Mouse (Mus musculus) heart, adult 9 months (tissue): ENCODE data around the gene Ate1.
"Not testable (repeated sequence)": the region's sequence is repeated elsewhere in the genome, so short reads cannot be mapped to it uniquely, and the experiment has no call there.

Source experiments
- DNase-seq, 2 experiments: peaks; one replicate each; pipeline ENCODE4 v3.0.0; 2022; ENCODE audit warnings: low spot score in 2 of 2

Gene Ate1

DNA sequence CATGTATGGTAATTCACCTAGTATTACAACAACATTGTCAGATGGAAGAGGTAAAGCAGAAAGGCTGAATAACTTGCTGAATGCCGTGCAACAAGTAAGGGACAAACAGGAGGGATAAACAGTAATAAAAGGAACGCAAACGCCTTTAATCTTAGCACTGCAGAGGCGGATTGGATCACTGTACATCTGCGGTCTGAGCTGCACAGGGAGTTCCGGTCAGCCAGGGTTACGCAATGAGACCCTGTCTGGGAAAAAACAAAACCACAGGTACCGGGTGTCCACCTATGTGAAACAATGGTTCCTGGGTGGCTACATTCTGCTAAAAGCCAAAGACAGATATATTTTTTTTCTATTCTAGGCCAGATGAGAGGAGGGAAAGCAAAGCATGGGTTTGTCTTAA, 3.3 kb upstream of the Ate1 start:
- DNase-seq: no peak

DNA sequence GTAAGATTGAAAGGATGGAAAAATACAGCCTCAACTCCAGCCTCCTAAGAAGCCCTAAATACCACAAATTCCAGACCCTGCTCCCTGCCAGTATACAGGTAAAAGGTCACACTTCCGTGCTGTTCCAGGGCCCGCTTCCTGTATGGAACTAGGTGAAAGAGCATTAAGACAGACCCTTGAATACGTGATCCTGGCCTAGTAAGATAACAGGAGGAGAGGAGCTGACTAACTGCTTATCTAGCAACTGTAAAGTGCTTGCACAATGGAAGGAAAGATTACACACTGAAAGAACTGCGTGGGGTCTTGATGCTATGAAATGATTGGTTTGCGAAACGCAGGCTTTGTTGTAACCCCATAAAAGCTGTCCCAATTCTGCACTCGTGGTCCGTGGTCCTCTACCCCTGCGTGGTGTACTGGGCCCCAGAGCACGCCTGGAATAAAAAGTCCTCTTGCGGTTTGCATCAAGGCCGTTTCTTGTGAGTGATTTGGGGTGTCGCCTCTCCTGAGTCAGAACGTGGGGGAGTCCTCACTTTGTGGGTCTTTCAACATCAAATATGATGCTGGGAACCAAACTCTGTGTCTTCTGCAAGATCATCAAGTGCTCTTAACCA, 748 bp upstream of the Ate1 start:
- no peak for DNase-seq

DNA sequence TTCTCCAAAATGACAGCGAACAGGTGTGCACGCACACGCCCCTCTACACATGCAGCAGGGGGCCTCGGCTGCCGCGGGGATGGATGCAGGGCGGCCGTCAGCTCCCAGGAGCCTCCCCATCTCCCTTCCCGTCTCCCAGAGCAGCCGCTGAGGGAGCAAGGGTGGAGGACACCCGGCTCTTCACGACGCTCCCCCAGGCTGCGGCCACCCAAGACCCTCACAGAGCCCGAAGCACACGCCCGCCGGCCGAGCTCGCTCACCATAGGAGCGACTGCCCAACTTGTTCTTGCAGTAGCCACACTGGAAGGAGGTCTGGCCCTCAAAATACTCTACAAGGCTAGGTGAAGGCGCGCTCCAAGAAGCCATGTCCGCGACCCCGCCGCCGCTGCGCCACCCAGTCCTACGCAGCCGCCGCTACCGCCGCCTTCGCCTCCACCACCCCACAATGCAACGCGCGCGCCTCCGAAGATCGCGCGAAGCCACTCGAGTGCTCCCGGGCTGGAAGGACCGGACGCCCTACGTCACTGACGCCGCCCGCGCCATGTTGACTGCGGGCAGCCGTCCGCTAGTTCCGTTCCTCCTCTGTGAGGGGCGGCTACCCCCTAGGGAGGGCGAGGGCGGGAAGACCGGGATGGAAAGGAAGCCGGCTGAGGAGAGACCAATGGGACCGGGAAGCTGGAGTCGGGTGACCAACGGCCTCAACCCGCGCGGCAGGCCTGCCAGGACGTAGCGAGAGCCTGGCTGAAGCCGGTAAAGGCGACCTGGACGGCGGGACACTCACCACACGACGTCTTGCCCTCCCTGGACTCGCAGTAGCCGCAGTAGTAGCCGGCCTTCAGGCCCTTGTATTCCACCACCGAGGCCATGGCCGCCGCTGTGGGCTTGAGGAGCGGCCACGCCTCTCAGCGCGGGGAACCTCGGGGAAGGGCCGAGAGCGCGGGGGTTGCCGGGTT, 797 bp downstream of the Ate1 start:
- peak; percentile 96 to 97 for DNase-seq

DNA sequence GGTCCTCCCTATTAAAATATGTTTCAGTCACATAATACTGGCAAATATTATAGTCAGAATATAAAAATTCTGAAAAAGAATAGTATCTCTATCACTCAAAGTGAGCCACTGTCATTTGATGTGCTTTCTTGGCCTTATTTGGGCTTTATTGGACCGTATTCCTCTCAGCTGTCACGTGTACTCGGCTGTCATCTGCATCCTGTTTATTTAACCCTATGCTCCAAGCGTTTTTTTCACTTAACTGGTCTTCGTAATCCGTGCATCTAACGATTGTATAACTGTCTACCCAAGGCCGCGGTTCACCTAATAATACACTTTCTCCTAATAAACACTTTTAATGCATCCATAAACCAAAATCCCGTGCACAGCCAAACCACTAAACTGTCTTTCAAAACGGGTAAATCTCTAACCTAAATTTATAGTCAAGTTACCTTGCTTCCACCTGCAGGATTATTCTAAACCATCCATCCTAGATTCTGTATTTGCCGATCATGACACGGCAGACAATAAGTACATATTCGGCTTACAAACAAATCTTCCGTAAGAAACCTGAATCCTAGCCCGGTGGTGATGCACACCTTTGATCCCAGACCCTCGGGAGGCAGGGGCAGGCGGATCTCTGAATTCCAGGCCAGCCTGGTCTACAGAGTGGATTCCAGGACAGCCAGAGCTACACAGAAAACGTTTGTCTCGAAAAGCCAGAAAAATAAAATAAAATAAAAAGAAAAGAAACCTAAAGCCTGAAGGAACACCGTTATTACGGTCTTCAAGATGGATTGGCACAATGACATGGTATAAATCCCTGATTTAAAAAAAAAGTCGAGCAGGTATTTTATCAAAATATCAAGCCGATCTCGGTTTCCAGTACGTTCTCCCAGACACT, 1.7 kb downstream of the Ate1 start:
- peak in 1 of 2 experiments; percentile 41 for DNase-seq

DNA sequence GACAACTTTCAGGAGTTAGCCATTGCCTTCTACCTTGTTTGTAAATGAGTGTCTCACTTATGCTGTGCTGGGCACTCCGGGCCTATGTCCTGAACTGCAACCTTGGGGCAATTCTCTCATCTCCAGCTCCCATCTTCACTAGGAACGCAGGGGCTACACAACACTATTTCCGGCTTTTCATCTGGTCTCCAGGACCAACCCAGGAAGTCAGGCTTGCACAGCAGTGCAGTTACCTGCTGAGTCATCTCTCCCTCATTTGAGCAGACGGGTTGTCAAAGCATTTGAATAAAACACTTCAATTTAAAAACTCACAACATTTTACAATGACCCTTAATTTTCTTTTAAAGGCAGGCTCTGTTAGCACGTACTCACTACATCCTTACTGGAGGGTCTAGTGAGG, 9.9 kb downstream of the Ate1 start:
- no peak for DNase-seq

DNA sequence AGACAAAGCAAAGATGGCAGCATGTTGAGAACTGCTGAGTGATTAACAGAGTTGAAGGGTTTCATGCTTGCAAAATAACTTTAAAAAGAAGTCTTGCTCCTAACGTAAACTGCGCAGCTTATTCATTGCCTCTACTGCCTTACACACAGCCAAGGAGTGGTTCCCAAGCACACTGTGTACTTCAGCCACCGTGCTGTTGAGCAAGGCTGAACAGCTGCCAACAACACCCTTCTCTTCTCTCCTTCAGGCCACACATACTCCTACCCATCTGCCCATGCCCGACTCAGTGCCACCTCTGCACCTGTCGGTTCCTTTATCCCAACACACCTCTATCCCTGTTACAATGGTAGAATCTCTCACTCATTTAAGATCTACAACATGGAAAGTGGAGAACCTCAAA, 17.2 kb downstream of the Ate1 start:
- DNase-seq: no peak

DNA sequence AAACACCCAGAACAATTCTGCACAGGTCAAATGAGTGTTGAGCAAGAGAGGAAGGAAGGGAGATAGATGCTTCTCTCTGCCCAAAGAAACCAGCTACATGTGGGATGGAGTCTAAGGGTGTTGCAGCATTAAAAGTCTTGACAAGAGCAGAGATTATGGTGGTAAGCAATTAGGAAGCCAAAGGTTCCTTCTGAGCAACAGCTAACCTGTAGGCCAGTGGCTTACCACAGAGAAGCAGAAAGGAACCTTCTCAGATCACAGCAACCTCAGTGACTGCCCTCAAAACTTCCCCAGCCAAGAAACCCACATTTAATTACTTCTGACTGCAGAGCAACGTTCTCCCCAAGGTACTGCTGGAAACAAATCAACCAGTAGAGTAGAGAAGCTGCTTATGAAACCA, 18.7 kb downstream of the Ate1 start:
- no peak for DNase-seq

DNA sequence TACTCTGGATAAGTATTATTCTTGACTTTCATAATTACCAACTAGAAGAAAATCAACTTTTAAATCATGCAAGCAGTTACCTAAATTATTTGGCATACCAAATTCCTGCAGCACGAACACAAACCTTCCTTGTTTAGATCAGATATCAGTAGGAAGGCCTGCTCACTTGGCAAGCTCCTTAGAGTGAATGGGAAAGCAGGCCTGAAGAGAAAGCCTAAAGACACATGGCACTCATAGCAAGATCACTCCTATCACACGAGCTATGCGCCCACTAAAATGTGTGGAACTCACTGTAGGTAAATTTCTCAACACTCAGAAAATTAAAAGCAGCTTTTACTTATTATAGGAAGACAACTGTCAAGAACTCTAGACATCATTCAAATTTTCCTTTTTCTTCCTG, 26.8 kb downstream of the Ate1 start:
- no peak for DNase-seq

DNA sequence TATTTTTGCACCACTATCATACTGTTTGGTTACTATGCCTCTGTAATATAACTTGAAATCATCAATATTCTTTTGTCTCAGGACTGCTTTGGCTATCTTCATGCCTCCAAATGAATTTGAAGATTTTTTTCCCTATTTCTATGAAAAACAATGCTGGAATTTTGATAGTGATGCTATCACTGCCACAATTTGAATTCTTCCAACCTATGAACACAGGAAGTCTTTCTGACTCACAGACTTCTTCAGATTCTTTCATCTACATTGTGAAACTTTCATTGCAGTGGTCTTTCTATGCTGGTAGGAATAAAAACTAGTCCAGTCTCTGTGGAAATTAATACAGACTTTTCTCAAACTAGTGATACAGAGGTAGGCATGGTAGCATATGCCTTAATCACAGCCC, 28.1 kb downstream of the Ate1 start:
- DNase-seq: no peak

DNA sequence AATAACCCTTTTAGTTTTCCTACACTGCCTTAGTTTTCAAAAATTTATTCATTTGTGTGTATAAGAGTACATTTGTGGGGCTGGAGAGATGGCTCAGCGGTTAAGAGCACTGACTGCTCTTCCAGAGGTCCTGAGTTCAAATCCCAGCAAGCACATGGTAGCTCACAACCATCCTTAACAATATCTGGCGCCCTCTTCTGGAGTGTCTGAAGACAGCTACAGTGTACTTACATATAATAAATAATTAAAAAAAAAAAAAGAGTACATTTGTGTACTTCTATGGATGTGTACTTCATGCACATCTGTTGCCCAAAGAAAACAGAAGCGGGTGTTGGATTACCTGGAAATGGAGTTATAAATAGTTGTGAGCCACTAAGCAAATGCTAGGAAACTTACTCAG, 41.2 kb downstream of the Ate1 start:
- not testable (repeated sequence) for DNase-seq

DNA sequence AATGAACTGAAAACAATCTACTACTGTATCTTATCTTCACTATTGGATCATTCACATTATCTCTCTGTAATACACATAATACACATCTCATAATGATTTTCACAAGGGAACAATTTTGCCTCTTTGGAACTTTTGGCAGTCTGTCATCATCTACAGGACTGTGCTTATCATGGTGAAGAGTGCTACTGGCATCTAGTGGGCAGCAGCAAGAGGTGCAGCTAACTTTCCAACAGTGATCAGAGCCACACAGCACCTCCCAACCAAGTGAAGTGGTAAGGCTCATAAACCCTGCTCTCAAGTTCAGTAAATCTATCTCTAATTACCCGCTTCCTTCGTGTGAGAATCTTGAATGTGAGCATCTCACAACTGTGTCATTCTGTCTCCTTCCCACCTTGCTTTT, 44.2 kb downstream of the Ate1 start:
- DNase-seq: peak; percentile 9 to 33

DNA sequence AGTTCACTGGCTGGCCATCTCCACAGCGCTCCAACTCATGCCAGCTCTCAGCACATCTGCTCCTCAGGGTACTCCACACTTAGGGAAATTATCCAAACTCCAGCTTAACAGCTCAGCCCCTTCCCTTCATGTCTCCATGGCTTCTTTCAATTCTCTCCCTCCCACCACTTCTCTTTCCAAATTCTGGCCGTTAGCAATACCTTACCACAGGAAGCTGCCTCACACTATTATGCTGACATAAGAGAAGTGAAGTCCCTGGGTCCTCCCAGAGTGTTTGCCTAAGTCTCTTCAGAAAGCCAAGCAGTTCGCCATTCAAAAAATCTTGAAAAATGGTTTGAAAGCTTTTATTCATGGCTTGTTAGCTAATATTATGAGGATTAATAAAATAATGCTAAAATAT, 46.3 kb downstream of the Ate1 start:
- DNase-seq: no peak

DNA sequence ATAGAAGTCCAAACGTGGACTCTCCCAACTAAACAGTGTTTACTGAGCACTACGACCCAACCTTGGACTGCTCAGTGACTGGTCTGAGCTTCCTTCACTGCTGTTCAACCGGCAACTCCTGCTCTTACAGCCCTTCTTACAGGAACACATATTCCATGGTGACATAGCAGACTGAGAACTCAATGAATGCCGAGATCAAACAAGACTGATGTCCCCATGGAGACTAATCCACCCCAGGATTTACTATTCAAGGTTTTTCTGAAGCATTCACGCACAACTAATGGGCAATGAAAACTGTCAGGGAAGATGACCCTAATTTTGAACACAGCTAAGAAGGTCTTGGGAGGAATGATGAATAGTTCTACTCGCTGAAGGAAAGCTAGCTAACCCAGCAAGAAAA, 47.5 kb downstream of the Ate1 start:
- DNase-seq: no peak

DNA sequence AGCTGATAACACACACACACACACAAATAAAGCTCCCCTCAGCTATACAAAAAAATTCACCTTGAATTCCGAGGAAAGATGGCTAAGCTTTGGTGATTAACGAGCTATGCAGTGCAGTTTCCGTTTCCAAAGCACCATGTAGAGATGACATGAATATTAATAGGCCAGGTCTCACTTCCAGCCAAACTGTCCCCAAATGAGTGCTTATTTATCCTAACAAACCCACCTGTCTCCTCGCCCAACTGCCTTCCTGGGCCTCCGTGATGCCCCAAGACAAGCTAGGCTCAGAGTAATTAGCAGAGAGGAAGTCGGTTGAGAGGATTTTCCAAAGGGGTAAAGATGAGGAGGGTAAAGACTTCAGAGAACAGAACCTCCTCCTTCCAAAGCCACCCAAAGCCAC, 49.1 kb downstream of the Ate1 start:
- DNase-seq: no peak

DNA sequence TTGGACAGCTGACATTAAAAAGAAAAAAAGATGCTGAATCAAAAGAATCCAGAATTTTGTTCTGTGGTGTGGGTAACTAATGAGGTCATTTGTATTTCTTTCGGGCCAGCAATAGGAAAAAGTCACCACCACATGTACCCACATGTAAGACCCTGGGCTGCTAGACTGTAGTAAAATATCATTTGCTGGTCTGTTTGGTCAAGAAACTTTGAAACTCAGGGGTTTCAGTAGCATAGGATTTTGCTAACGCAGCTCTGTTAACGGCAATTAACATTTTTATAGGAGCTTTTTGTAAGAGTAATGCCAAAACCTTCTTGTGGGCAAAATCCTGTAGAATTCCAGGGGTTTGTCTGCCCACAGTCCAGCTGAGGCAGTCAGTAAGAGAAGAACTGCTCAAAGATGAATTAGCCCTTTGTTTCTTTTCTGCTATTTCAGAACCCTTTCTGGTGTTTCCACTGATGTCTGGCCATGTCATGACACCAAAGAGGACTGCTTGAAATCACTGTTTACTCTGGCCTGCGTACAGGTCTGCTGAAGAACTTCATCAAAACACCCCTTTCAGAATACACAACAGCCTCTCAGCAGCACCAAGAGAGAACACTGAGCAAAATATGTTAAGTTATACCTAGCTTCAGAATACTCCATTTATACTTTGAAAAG, 64.5 kb downstream of the Ate1 start:
- DNase-seq: peak in 1 of 2 experiments; percentile 7

DNA sequence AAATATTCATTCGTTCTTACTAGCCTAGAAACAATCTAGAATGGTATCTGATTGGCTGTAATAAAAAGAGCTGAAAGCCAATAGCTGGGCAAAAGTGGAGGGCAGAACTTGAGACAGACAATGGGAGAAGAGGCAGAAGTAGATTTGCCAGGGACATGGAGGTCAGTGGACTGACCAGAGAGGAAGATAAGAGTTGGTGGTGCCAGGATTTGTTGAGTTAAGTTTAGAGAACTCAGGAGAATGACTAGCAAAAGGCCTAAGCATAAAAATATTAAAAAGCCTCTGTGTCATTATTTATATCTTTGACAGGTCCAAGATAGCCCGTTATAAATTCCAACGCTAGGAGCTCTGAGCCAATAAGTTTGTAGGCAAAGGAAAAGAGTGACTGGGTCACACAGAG, 65.9 kb downstream of the Ate1 start:
- no peak for DNase-seq

DNA sequence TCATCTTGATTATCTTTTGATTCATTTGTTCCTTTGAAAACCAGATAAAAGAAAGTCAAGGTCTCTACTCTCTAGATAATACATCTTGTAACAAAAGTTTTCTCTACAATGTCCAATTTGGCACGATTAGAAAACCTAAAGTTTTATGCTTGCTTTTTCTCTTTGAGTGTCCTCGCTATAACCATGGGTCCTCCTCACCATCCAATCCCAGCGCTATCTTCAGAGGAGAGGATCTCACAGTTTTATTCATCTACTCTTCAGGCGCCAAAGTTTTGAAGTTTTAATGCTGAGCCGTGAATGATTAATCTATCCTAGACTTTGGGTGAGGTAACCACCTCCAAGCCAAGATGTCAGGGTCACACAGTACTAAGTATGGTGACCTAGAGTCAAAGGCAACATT, 84.4 kb downstream of the Ate1 start:
- DNase-seq: no peak

DNA sequence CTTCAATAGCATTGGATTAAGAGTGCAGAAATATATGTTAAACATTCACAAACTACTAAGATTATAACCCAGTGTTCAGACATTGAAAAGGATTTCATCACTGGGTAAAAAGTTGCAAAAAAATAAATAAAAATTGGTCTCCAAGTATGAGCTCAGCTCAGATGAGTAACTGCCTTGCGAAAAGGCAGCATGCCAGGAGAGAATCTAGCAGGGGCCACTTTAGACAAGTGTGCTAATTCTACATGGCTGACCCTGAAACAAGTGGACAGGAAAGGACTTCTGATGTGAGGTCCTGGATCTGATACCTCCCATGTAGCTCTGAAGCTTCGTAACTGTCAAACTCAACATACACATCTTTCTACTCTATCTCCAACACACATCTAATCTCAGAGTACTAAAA, 88.0 kb downstream of the Ate1 start:
- no peak for DNase-seq

DNA sequence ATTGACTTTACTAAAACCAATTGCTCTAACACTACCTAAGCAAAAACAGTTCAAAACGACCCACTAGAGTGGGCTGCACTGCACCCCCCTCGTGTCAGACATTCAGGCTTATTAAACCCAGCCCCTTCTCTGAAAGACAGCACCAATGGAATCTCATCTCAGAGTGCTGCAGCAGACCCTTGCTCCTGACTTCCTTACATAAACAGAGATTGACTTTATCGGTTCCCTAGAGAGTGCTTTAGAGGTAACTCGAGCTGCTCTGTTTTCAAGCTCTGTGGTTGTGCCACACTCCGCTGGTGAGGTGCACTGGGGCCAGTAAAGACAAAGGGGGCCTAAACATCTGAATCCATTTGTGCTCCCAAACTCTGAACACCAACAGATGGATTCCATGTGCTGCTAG, 93.6 kb downstream of the Ate1 start:
- DNase-seq: no peak

DNA sequence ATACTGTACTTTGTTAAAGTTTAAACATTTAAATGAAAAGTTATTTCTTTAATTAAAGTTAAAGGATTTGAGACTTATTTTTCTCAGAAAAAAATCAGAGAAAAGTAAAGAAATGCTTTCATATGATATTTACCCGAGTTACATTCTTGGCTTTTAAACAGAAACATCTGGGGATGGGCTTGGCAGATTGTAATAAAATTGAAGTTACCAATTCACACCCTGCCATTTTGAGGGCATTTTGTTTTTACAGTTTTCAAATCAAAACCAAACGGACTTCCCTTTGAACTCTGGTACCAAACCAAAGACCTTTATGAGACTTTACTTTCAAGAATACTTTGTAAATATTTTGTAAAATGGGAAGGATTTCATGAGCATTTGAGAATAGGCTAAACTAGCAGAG, 94.2 kb downstream of the Ate1 start:
- DNase-seq: no peak

DNA sequence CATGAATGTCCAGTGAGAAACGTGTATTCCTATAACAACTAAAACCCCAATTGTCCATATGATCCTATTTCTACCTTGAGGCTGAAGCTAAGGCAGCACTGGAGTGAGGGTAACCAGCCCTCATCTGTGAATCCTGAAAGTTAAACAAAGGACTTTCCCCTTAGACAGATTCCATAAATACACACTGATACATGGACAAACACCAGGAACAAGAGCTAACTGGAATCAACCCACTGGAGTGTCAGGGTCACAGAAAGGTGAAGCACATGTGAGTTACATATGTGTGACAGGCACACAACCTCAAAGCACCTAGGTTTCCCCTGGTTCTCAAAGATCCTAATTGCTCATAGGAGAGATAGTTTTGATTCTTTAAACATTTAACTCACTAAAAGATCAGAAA, 100.2 kb downstream of the Ate1 start:
- DNase-seq: no peak

DNA sequence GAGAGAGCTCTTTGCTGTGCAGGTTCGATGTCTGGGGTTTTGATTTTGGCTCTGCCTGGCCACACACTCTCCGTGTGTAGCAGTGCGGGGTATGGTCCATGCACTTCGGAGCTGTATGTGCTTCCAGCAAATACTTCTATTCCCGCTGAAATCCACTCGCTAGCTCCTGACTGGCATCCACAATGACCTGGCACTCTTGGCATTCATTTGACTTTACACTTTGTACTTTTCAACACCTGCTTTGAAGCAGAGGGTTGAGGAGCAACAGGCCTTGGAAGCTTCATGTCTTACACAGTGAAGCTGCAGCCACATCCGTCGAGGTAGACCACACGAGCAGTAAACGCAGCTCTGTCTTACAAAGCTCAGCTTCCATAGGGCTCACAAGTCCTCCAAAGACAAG, 112.5 kb downstream of the Ate1 start:
- DNase-seq: no peak
